8 mouse cellular contexts compared by ENCODE assay signal in the genomic region with DNA sequence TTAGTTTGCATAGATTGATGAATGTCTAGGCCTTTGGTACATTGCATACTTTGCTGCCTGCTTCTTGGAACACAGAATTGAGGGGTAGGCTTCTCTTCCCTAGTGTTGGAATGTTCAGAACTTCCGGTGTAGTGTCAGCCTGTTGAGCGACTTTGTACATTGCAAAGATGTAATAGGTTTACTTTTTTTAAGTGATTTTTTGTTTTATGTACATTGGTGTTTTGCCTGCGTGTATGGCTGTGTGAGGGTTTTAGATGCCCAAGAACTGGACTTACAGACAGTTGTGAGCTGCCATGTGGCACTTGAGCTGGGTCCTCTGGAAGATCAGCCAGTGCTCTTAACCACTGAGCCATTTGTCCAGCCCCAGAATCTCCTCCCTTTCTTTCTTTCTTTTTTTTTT. TPM values are rescaled to one million over a fixed set of nuclear protein-coding genes. Genes with fewer than 3 reads are reported as not detected.
DNase-seq lines count a peak whose midpoint lies in the region; ATAC-seq lines count a peak whose summit lies in the region.

No protein-coding gene starts in this region.

- peak overlapping the region; percentile 94 for H3K4me3 ChIP-seq in kidney, embryonic 16.5 days (ENCODE audit: low read length)
- peak overlapping the region; percentile 90 for H3K4me3 ChIP-seq in intestine, embryonic 14.5 days (ENCODE audit: low read depth, low read length)

- H3K4me1 ChIP-seq in kidney, embryonic 16.5 days (ENCODE audit: insufficient read depth, low read length), result peaks cover 27% of the 10 kb centered on the region
- peaks cover 12% of the 10 kb centered on the region for H3K4me1 ChIP-seq in intestine, embryonic 14.5 days (replicated peaks; ENCODE audit: control insufficient read depth, insufficient read depth, low read length)

- WGBS in kidney, embryonic 16.5 days, result 14% methylated on average over 3 of the region's 3 CpGs
- 19% methylated on average over 3 of the region's 3 CpGs for WGBS in intestine, embryonic 14.5 days

- H3K36me3 ChIP-seq in kidney, embryonic 16.5 days (ENCODE audit: insufficient read depth, low read length), result peaks cover 17% of the 10 kb centered on the region
- peaks cover 23% of the 10 kb centered on the region for H3K36me3 ChIP-seq in intestine, embryonic 14.5 days (ENCODE audit: control insufficient read depth, insufficient read depth, low read length)

- DNase-seq in kidney, adult 11 months, result no peak
- peak; percentile 17 for DNase-seq in c-Kit-negative CD71-positive TER-119-positive erythroid progenitor cells, embryonic 14.5 days (ENCODE audit: low read depth, low spot score)
- no peak for DNase-seq in intestine, embryonic 14.5 days (ENCODE audit: low spot score)
- peak; percentile 25 for DNase-seq in naive thymus-derived CD4-positive, alpha-beta T cell, adult 2 months (ENCODE audit: low read depth)
- DNase-seq in left cerebral cortex, postnatal 4 days, result no peak
- no peak for DNase-seq in adrenal gland, postnatal 14 days
- no peak for DNase-seq in embryo, embryonic 11 days

- H3K27me3 ChIP-seq in kidney, embryonic 16.5 days (ENCODE audit: insufficient read depth, low read length), result no peaks in the 10 kb centered on the region
- H3K27me3 ChIP-seq in intestine, embryonic 14.5 days (replicated peaks; ENCODE audit: control insufficient read depth, insufficient read depth, low read length), result no peaks in the 10 kb centered on the region

- H3K4me2 ChIP-seq in kidney, embryonic 16.5 days (replicated peaks; ENCODE audit: low read depth, low read length), result peak overlapping the region; percentile 80
- H3K4me2 ChIP-seq in intestine, embryonic 14.5 days (ENCODE audit: low read length), result peak overlapping the region; percentile 74

- H3K9ac ChIP-seq in kidney, embryonic 16.5 days (replicated peaks; ENCODE audit: low read length), result peak overlapping the region; percentile 100
- peak overlapping the region; percentile 100 for H3K9ac ChIP-seq in intestine, embryonic 14.5 days (ENCODE audit: low read length)

- H3K9me3 ChIP-seq in kidney, embryonic 16.5 days (ENCODE audit: low read length), result peaks cover 2% of the 10 kb centered on the region
- H3K9me3 ChIP-seq in intestine, embryonic 14.5 days (ENCODE audit: control insufficient read depth, low read length), result no peaks in the 10 kb centered on the region

- no peak for ATAC-seq in kidney, embryonic 16.5 days (ENCODE audit: low FRiP score, low TSS enrichment)
- ATAC-seq in intestine, embryonic 14.5 days (replicated peaks; ENCODE audit: low FRiP score, low TSS enrichment, low read depth), result no peak

- intact Hi-C loops in left cerebral cortex, postnatal 4 days (cut with DNase I), result no loop called here

- H3K27ac ChIP-seq in kidney, embryonic 16.5 days (ENCODE audit: low read length), result peak overlapping the region; percentile 98
- H3K27ac ChIP-seq in intestine, embryonic 14.5 days (ENCODE audit: low read depth), result peak overlapping the region; percentile 99; the same call in 1 of the 2 replicates

RNA-seq across cellular contexts. Expression of a gene that starts 1.1 kb away (rescaled TPM):
- polyA plus RNA-seq in kidney, embryonic 16.5 days (2015; fragmentation: Nextera tagmentation; extraction: Ambion mirVana), result 9.5 and 10.6 TPM in 2 replicates
- 14.7 and 16.1 TPM in 2 replicates for polyA plus RNA-seq in intestine, embryonic 14.5 days (2014; fragmentation: Nextera tagmentation; extraction: Ambion mirVana)
- 10 to 100 TPM; 32.0 to 32.7 TPM for total RNA-seq in left cerebral cortex, postnatal 4 days (2021)
- 29.3 and 32.2 TPM in 2 replicates for total RNA-seq in adrenal gland, postnatal 14 days (2021)

Comparison
In these comparisons a context has a peak if more than half of its experiments do, and no peak if none do; other contexts are left out.
1. DNase-seq: peak in c-Kit-negative CD71-positive TER-119-positive erythroid progenitor cells, embryonic 14.5 days (single experiment) and naive thymus-derived CD4-positive, alpha-beta T cell, adult 2 months (single experiment); none in kidney, adult 11 months (single experiment), intestine, embryonic 14.5 days (single experiment), left cerebral cortex, postnatal 4 days (single experiment), adrenal gland, postnatal 14 days (single experiment) and embryo, embryonic 11 days (single experiment).